Mouse (Mus musculus): ENCODE measurements around the gene Gm49336. TPM values are rescaled to one million over a fixed set of nuclear protein-coding genes. Genes with fewer than 3 reads are reported as not detected.
A peak's percentile ranks its signal among the peaks of the same experiment; 100 is the strongest.

Gene Gm49336
- total RNA-seq (2021) = 10 to 100 TPM; 28.3 to 40.2 TPM
- polyA plus RNA-seq (2012; rRNA removed) = 11.0 and 14.8 TPM in 2 replicates
- long read RNA-seq, transcript Gm49336-201 (15 exons, 3,913 nt) = major isoform, 13 of 17 reads
- long read RNA-seq, partial matches to known transcripts = 2 of 17 reads
- long read RNA-seq, other reads (novel, unspliced or antisense) = 2 of 17 reads

- peak; percentile 98 for DNase-seq
These were observed at the start of gene Gm49336, which contains the start of gene Nupl1 for GRCm38 (mm10) chr14:60251281-60252003. Gene Gm49336, minus strand, starts transcription at chr14:60251507. Gene Nupl1, minus strand, starts transcription at chr14:60251431.

- DNase-seq = no peak
These were observed 49.7 kb upstream of the Gm49336 start for GRCm38 (mm10) chr14:60301024-60301423.

- DNase-seq = no peak
These were observed 49.1 kb upstream of the Gm49336 start for GRCm38 (mm10) chr14:60300224-60300991.

DNA sequence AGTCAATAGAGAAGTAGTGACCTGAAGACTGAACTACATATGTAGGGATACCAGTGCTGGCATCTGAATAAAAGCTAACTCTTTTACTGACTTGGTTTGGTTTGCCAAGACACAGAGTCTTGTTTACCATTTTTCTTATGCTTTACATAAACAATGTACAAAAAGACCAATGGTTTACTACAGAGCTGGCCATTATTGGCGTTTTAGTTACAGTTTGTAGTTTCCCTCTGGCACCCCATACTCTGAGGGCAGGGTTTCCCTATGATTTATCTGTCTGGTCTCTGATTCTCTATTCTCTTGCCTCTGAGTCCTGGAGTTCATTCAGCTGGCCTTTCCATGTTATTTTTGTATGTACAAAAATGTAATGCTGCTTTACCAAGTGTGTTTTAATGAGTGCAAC lies 44.2 kb upstream of the Gm49336 start:
- DNase-seq = no peak

DNA sequence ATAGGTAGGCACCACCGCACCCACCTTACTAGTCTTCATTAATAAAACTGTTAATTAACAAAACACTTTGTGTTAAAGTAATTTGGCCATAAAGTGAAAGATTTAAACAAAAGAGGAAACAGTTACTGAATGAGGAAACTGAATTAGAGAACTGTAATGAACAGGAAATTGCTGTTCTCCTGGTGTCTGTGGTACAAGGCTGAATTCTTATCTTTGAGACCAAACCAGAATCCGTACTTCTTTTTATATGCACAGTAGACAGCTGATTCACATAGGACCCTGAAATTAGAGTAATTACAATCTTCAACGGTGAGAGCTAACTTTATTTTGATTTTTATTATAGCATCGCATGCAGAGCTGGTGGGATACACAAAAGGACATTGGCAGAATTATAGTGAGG lies 39.1 kb upstream of the Gm49336 start:
- DNase-seq = no peak

- DNase-seq = no peak
These were observed 35.0 kb upstream of the Gm49336 start for GRCm38 (mm10) chr14:60286194-60286863.

GRCm38 (mm10) chr14:60275301-60276276 lies 24.3 kb upstream of the Gm49336 start:
- DNase-seq = no peak

DNA sequence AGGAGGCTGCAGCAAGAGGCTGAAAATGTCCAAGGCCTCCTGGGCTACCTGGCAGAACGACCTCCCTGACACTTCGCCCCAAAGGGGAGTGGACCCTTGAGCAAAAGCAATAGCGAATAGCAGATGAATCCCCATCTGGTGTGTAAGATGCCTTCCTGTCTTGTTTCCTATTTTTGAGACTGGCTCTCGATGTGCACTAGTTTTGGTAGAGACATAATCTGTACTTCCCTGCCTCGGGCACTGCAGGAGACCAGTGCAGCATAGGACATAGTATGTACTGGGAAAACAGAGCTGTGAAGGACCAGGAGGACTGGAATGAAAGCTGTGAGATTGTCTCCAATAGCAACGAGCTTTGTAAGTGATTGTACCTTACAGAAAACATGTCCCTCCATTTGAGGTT lies 22.0 kb upstream of the Gm49336 start:
- DNase-seq = no peak

DNA sequence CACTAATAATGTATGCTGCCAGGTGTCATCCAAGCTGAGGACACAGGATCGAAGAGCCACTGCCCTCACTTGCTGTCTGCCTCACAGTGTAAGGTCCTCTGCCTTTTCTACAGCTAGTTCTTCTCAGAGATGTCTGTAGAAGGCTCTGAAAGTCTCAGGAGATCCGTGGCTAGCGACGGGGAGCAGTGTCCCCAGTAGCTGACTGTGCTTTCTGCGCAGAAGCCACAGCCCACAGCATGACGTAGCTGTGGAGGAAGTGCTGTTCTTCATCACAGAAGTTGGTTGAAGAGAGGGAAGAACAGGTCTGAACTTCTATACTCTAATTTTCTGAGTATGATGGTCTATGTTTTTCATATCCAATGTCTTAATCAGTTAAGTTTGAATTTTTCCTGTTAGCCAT lies 18.0 kb upstream of the Gm49336 start:
- DNase-seq = no peak

- peak; percentile 97 for DNase-seq
These were observed 13.9 kb upstream of the Gm49336 start, which contains the start of gene Mtmr6 for GRCm38 (mm10) chr14:60264990-60265876. Gene Mtmr6, plus strand, starts transcription at chr14:60265228.

- no peak for DNase-seq
These were observed 11.0 kb upstream of the Gm49336 start for GRCm38 (mm10) chr14:60262316-60262715.

DNA sequence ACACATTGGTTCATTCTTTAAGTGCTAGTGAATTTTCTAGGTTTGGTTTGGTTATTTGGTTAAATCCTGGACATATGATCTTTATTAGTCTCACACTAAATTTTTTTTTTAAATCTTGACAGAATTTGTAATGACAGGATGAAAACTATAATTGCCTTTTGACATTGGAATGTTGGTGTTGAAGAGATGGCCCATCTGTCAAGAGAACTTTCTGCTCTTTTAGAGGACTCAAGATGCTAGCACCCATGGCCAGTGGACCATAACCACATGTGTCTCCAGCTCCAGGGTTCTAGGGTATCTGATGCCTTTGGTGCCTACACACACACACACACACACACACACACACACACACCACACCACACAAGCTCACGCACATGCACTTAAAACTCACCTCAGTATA lies 6.5 kb upstream of the Gm49336 start:
- no peak for DNase-seq

DNA sequence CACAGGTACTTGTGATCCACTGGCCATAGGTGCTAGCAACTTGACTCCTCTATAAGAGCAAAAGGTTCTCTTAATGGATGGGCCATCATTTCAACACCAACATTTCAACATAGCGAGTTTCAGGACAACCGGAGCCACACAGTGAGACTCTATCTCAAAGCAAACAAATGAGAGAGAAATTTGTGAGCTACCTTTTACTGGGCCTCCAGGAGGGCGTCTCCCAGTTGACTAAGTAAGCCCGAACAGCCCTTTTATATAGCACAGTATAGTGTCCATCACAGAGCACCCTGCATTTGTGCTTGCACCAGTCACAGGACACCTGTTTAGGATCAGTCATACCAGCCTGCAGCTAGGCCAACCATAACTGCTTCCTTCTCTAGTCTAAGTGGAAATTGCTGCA lies 5.8 kb upstream of the Gm49336 start:
- no peak for DNase-seq

DNA sequence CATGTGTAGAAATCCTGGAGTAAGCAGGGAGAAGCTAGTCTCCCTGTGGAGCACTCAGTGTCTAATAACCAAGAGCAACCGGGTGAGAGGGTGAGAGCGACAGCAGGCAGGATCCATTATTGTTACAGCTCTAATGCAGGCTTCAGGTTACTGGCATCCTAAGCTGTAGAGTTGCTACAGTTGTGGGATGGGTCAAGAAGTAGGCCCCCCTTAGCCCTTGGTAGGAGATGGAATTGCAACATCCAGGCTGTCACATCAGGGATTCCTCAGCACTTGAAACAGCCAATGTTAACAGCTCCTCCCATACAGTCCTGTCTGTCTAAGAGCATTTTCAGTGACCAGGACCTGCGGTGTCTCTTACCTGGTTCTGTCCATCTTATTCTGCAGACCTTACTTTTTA lies 5.0 kb upstream of the Gm49336 start:
- DNase-seq = no peak

GRCm38 (mm10) chr14:60254774-60255173 lies 3.5 kb upstream of the Gm49336 start:
- no peak for DNase-seq

GRCm38 (mm10) chr14:60253466-60253865 lies 2.2 kb upstream of the Gm49336 start:
- no peak for DNase-seq

- no peak for DNase-seq
These were observed 995 bp upstream of the Gm49336 start for GRCm38 (mm10) chr14:60252004-60253000.

- DNase-seq = no peak
These were observed 428 bp downstream of the Gm49336 start for GRCm38 (mm10) chr14:60250879-60251278.

GRCm38 (mm10) chr14:60250366-60250765 lies 941 bp downstream of the Gm49336 start:
- DNase-seq = no peak
